Mouse (Mus musculus): ENCODE results near the gene Sf3a1. TPM values are rescaled to one million over a fixed set of nuclear protein-coding genes. Genes with fewer than 3 reads are reported as not detected.

The Sf3a1 gene
- total and polyA plus RNA-seq, 3 experiments = 17.9 to 38.7 (median 37.2) TPM

DNA sequence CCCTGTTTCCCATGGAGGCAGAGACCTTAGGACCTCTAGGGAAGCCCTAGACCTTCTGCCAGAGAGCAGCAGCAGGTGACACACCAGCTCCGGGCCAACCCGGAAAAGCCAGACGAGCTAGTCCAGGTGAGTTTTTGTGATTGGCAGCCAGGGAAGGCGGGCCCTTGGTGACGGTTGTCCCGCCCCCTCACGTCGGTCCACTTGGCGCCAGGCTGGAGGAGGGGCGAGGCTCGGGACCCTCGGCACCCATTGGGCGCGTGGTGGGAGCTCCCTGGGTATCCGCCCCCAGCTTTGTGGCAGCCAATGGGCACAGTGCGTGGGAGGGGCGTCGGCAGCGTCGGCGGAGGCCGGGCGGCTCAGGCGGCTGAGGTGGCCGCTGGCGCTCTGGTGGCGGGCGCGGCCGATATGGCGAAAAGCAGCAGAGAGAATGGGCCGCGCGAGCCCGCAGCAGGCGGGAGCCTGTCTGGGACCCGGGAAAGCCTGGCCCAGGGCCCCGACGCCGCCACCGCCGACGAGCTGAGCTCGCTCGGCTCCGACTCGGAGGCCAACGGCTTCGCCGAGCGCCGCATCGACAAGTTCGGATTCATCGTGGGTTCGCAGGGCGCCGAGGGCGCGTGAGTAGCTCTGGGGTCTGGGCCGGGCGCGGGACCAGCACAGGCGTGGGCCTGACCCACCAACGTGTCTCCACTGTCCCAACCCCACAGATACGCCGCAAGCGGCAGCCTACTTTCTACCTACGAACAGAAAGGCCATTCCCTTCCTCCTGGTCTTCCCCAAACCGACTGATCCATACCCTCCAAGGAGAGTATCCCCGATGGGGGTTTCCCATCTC lies 26.6 kb downstream of the Sf3a1 start, which contains the start of gene Tbc1d10a:
Gene Tbc1d10a, plus strand, starts transcription at position 304 of the 832 bp plus-strand sequence.
- H3K27ac ChIP-seq = peak within 1 kb of the TSS; percentile 97
- intact Hi-C loops (cut with DNase I) = no loop called here

GRCm38 (mm10) chr11:4187318-4187700 lies 27.2 kb downstream of the Sf3a1 start:
- H3K27me3 ChIP-seq (ENCODE audit: control insufficient read depth, insufficient read depth, low read length) = no peaks in the 10 kb centered on the region
- peaks cover 6% of the 10 kb centered on the region; the same call in 1 of the 2 replicates for H3K79me2 ChIP-seq (replicated peaks; ENCODE audit: control insufficient read depth, insufficient read depth, low read length)
- H3K4me3 ChIP-seq = peak overlapping the region; percentile 94
- peaks cover 32% of the 10 kb centered on the region for H3K4me1 ChIP-seq (ENCODE audit: control insufficient read depth, insufficient read depth, low read length)
- no peak for TF ChIP-seq EP300 (IDR thresholded peaks at IDR 0.05; ENCODE audit: insufficient read depth, low read depth, low read length)
- 16% methylated on average over 9 of the region's 9 CpGs for WGBS
- peak overlapping the region; percentile 88 for H3K9ac ChIP-seq (ENCODE audit: low read depth, low read length)
- intact Hi-C loops (cut with DNase I) = no loop called here
- peaks cover 14% of the 10 kb centered on the region for H3K36me3 ChIP-seq (ENCODE audit: control insufficient read depth, insufficient read depth, low read length)
- H3K27ac ChIP-seq = peak overlapping the region; percentile 97
- peak in 1 of 2 experiments; percentile 36 for DNase-seq

More for the DNA sequence above, 26.6 kb downstream of the Sf3a1 start, which contains the start of gene Tbc1d10a:
- TF ChIP-seq POLR2A (IDR thresholded peaks at IDR 0.05; ENCODE audit: insufficient read depth, low read depth, low read length) (peak; percentile 68), EP300 (IDR thresholded peaks at IDR 0.05; ENCODE audit: insufficient read depth, low read depth, low read length) (0 out of 2 replicates have a peak, but pooled peaks have one; percentile 25), CTCF (IDR thresholded peaks at IDR 0.05) (peak; percentile 26; the same call in 1 of the 2 replicates)
- H3K4me1 ChIP-seq (ENCODE audit: control insufficient read depth, insufficient read depth, low read length) = peaks cover 30% of the 10 kb centered on the region
- H3K4me3 ChIP-seq = peak within 1 kb of the TSS; percentile 94
- peak; percentile 97 to 99 for DNase-seq
- H3K36me3 ChIP-seq (ENCODE audit: control insufficient read depth, insufficient read depth, low read length) = peaks cover 14% of the 10 kb centered on the region
- H3K9ac ChIP-seq (ENCODE audit: low read depth, low read length) = peak within 1 kb of the TSS; percentile 88
- H3K27me3 ChIP-seq (ENCODE audit: control insufficient read depth, insufficient read depth, low read length) = no peaks in the 10 kb centered on the region
- under 1% methylated on average over 71 of the region's 71 CpGs for WGBS
- H3K79me2 ChIP-seq (replicated peaks; ENCODE audit: control insufficient read depth, insufficient read depth, low read length) = peaks cover 6% of the 10 kb centered on the region; the same call in 1 of the 2 replicates

GRCm38 (mm10) chr11:4189182-4189581 lies 29.0 kb downstream of the Sf3a1 start:
- Histone ChIP-seq H3K79me2 (replicated peaks; ENCODE audit: control insufficient read depth, insufficient read depth, low read length) (peaks cover 6% of the 10 kb centered on the region; the same call in 1 of the 2 replicates), H3K4me1 (ENCODE audit: control insufficient read depth, insufficient read depth, low read length) (peaks cover 30% of the 10 kb centered on the region), H3K9ac (ENCODE audit: low read depth, low read length) (no peak overlapping the region; the same call in 1 of the 2 replicates), H3K27me3 (ENCODE audit: control insufficient read depth, insufficient read depth, low read length) (no peaks in the 10 kb centered on the region), H3K4me3 (no peak overlapping the region), H3K27ac (peak overlapping the region; percentile 34; the same call in 1 of the 2 replicates), H3K36me3 (ENCODE audit: control insufficient read depth, insufficient read depth, low read length) (peaks cover 14% of the 10 kb centered on the region)
- DNase-seq = no peak
- intact Hi-C loops (cut with DNase I) = no loop called here
- 69% methylated on average over 6 of the region's 6 CpGs for WGBS
- TF ChIP-seq POLR2A (IDR thresholded peaks at IDR 0.05; ENCODE audit: insufficient read depth, low read depth, low read length) = no peak
- no peak for TF ChIP-seq EP300 (IDR thresholded peaks at IDR 0.05; ENCODE audit: insufficient read depth, low read depth, low read length)
- no peak for TF ChIP-seq CTCF (IDR thresholded peaks at IDR 0.05)

DNA sequence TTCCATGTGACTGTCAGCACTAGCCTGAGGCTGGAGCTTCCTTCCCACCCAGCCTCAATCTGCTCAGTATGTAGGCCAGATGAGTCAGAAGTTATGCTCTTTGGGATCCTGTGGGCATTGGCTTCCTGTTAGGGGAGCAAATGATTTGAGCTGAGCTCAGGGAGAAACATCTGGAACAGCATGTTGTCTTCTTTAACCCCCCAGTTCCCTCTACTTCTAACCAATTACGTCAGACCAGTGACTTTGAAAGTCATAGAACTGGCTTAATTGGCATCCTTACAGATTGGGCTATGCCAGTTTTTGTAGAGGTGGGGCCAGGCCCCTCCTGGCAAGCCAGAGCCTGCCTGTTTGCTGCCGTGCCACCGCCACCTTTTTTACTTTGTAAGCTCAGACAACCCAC lies 30.5 kb downstream of the Sf3a1 start:
- 0 out of 2 replicates have a peak, but pooled peaks have one; percentile 31 for TF ChIP-seq EP300 (IDR thresholded peaks at IDR 0.05; ENCODE audit: insufficient read depth, low read depth, low read length)
- TF ChIP-seq POLR2A (IDR thresholded peaks at IDR 0.05; ENCODE audit: insufficient read depth, low read depth, low read length) = no peak
- TF ChIP-seq CTCF (IDR thresholded peaks at IDR 0.05) = no peak

DNA sequence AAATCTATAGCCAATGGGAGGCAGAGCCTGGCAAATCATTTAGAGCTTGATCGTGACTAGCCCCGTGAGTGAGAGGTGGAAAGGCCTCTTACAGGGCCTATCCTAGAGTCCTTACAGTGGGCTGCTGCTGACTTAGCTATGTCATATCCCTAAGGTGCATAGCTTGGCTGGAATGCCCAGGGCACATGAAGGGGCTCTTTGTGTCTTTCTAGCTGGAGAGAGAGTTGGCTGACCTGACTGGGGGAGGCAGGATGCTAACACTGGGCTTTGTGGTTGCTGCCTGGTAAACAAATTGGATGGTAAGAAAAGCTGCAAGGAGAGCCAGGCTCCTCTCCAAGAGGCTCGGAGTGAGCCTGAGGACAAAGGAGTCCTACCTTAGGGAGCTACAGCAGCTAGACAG lies 32.6 kb downstream of the Sf3a1 start:
- Histone ChIP-seq H3K27me3 (ENCODE audit: control insufficient read depth, insufficient read depth, low read length) (no peaks in the 10 kb centered on the region), H3K9ac (ENCODE audit: low read depth, low read length) (no peak overlapping the region), H3K4me1 (ENCODE audit: control insufficient read depth, insufficient read depth, low read length) (peaks cover 45% of the 10 kb centered on the region), H3K4me3 (no peak overlapping the region), H3K79me2 (replicated peaks; ENCODE audit: control insufficient read depth, insufficient read depth, low read length) (peaks cover 2% of the 10 kb centered on the region; the same call in 1 of the 2 replicates), H3K36me3 (ENCODE audit: control insufficient read depth, insufficient read depth, low read length) (peaks cover 18% of the 10 kb centered on the region), H3K27ac (no peak overlapping the region; the same call in 1 of the 2 replicates)
- intact Hi-C loops (cut with DNase I) = no loop called here
- 77% methylated on average over 3 of the region's 3 CpGs for WGBS
- TF ChIP-seq POLR2A (IDR thresholded peaks at IDR 0.05; ENCODE audit: insufficient read depth, low read depth, low read length) = no peak
- TF ChIP-seq CTCF (IDR thresholded peaks at IDR 0.05) = no peak
- no peak for TF ChIP-seq EP300 (IDR thresholded peaks at IDR 0.05; ENCODE audit: insufficient read depth, low read depth, low read length)
- peak in 1 of 2 experiments; percentile 16 for DNase-seq

More for the DNA sequence above, 30.5 kb downstream of the Sf3a1 start:
- Histone ChIP-seq H3K4me3 (no peak overlapping the region), H3K27ac (peak overlapping the region; percentile 65), H3K4me1 (ENCODE audit: control insufficient read depth, insufficient read depth, low read length) (peaks cover 38% of the 10 kb centered on the region), H3K36me3 (ENCODE audit: control insufficient read depth, insufficient read depth, low read length) (peaks cover 18% of the 10 kb centered on the region), H3K27me3 (ENCODE audit: control insufficient read depth, insufficient read depth, low read length) (no peaks in the 10 kb centered on the region), H3K9ac (ENCODE audit: low read depth, low read length) (no peak overlapping the region), H3K79me2 (replicated peaks; ENCODE audit: control insufficient read depth, insufficient read depth, low read length) (peaks cover 6% of the 10 kb centered on the region; the same call in 1 of the 2 replicates)
- intact Hi-C loops (cut with DNase I) = no loop called here
- 43% methylated on average over 3 of the region's 3 CpGs for WGBS
- peak; percentile 33 to 47 for DNase-seq

DNA sequence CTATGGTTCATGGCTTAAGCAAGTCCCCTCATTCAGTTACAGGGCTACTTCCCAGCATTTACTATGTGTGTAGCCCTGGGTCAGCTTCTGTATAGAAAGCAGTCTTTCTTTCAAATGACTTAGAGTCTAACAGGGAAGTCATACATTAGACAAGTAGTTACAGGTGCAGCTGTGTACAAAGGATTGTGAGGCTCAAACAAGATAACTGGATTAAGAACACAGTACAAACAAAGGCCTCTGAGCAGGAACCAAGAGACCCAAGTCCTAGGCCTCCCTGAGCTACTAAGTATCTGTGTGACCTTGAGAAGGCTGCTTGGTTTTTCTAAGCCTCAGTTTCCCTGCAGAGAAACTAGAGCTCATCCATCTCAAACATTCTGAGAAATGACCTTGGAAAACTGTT lies 33.3 kb downstream of the Sf3a1 start:
- no peak overlapping the region for H3K27ac ChIP-seq
- H3K27me3 ChIP-seq (ENCODE audit: control insufficient read depth, insufficient read depth, low read length) = no peaks in the 10 kb centered on the region
- no peak for TF ChIP-seq CTCF (IDR thresholded peaks at IDR 0.05)
- TF ChIP-seq POLR2A (IDR thresholded peaks at IDR 0.05; ENCODE audit: insufficient read depth, low read depth, low read length) = no peak
- TF ChIP-seq EP300 (IDR thresholded peaks at IDR 0.05; ENCODE audit: insufficient read depth, low read depth, low read length) = no peak
- DNase-seq = no peak
- no peak overlapping the region for H3K9ac ChIP-seq (ENCODE audit: low read depth, low read length)
- intact Hi-C loops (cut with DNase I) = no loop called here
- H3K36me3 ChIP-seq (ENCODE audit: control insufficient read depth, insufficient read depth, low read length) = peaks cover 15% of the 10 kb centered on the region
- H3K4me1 ChIP-seq (ENCODE audit: control insufficient read depth, insufficient read depth, low read length) = peaks cover 44% of the 10 kb centered on the region
- peaks cover 2% of the 10 kb centered on the region; the same call in 1 of the 2 replicates for H3K79me2 ChIP-seq (replicated peaks; ENCODE audit: control insufficient read depth, insufficient read depth, low read length)
- no peak overlapping the region for H3K4me3 ChIP-seq
